Mouse (Mus musculus) C2C12 (cell line): Measurements from ENCODE around the gene Kcnh1. TPM values are rescaled to one million over a fixed set of nuclear protein-coding genes. Genes with fewer than 3 reads are reported as not detected.

ENCODE experiments used
- H3K27me3 ChIP-seq: one replicate; pipeline ENCODE4 v1.6.1; 2011; ENCODE audit not compliant: control insufficient read depth, insufficient read depth, insufficient read length
- H3K36me3 ChIP-seq: one replicate; pipeline ENCODE4 v1.6.1; 2011; ENCODE audit not compliant: control insufficient read depth, insufficient read depth
- H3K4me3 ChIP-seq: one replicate; pipeline ENCODE4 v1.5.1; 2011; ENCODE audit warnings: mild to moderate bottlenecking, control low read depth; ENCODE audit not compliant: poor library complexity, insufficient read depth, severe bottlenecking
- H3K79me2 ChIP-seq: one replicate; pipeline ENCODE4 v1.6.1; 2011; ENCODE audit not compliant: control insufficient read depth, insufficient read depth
- H3K79me3 ChIP-seq: one replicate; pipeline ENCODE4 v1.6.1; 2011; ENCODE audit warnings: low read depth, control low read depth
- H3ac ChIP-seq: one replicate; pipeline ENCODE3; 2011; ENCODE audit warnings: low read depth; ENCODE audit not compliant: control insufficient read depth, insufficient read length
- CEBPB ChIP-seq: IDR thresholded peaks from one replicate; pipeline ENCODE4 v1.6.1; 2011; ENCODE audit warnings: low read depth, mild to moderate bottlenecking, control low read depth, moderate library complexity
- CTCF ChIP-seq: IDR thresholded peaks from one replicate; pipeline ENCODE4 v1.5.1; 2011; ENCODE audit not compliant: control insufficient read depth, insufficient read depth, insufficient read length
- FOSL1 ChIP-seq: IDR thresholded peaks from one replicate; pipeline ENCODE4 v1.8.0; 2011; ENCODE audit warnings: mild to moderate bottlenecking, low read length; ENCODE audit not compliant: poor library complexity, insufficient read depth, severe bottlenecking
- MAX ChIP-seq: IDR thresholded peaks from one replicate; pipeline ENCODE4 v1.6.1; 2011; ENCODE audit warnings: mild to moderate bottlenecking, control low read depth
- MYOD1 ChIP-seq: IDR thresholded peaks from one replicate; pipeline ENCODE4 v1.6.1; 2011; ENCODE audit warnings: low read depth; ENCODE audit not compliant: control insufficient read depth, insufficient read length
- MYOG ChIP-seq: IDR thresholded peaks from one replicate; pipeline ENCODE4 v1.6.1; 2011; ENCODE audit not compliant: control insufficient read depth, insufficient read length; ENCODE audit errors: extremely low read depth
- USF1 ChIP-seq: IDR thresholded peaks from one replicate; pipeline ENCODE4 v1.6.1; 2011; ENCODE audit warnings: low read depth, mild to moderate bottlenecking, control low read depth, moderate library complexity
- polyA plus RNA-seq: library from polyadenylated mRNA; unstranded; fragments of >200 nt; fragmentation: generic; extraction: Trizol; gene quantifications from one replicate; pipeline ENCODE4 v1.2.1, GENCODE M21; 2012; ENCODE audit warnings: missing spikeins

The Kcnh1 gene
- polyA plus RNA-seq, 1 experiment = 0.04 TPM

GRCm38 (mm10) chr1:192232696-192233095, 42.1 kb downstream of the Kcnh1 start:
- TF ChIP-seq CEBPB = no peak
- Histone ChIP-seq H3K36me3 (no peaks in the 10 kb centered on the region), H3K27me3 (no peaks in the 10 kb centered on the region)

GRCm38 (mm10) chr1:192246836-192247235, 56.3 kb downstream of the Kcnh1 start:
- Histone ChIP-seq H3K27me3 (no peaks in the 10 kb centered on the region), H3K79me3 (no peaks in the 10 kb centered on the region), H3K79me2 (no peaks in the 10 kb centered on the region), H3K4me3 (no peak overlapping the region), H3ac (no peak overlapping the region), H3K36me3 (no peaks in the 10 kb centered on the region)
- no peak for TF ChIP-seq CTCF
- TF ChIP-seq CEBPB = no peak
- TF ChIP-seq FOSL1 = no peak
- TF ChIP-seq USF1 = no peak
- TF ChIP-seq MYOG = no peak
- no peak for TF ChIP-seq MYOD1
- TF ChIP-seq MAX = no peak

More at GRCm38 (mm10) chr1:192232696-192233095, 42.1 kb downstream of the Kcnh1 start:
- H3ac ChIP-seq = no peak overlapping the region
- H3K79me2 ChIP-seq = no peaks in the 10 kb centered on the region
- H3K79me3 ChIP-seq = no peaks in the 10 kb centered on the region
- no peak overlapping the region for H3K4me3 ChIP-seq

- no peaks in the 10 kb centered on the region for H3K27me3 ChIP-seq
- no peaks in the 10 kb centered on the region for H3K79me2 ChIP-seq
- no peaks in the 10 kb centered on the region for H3K36me3 ChIP-seq
- no peak overlapping the region for H3K4me3 ChIP-seq
- no peak overlapping the region for H3ac ChIP-seq
- H3K79me3 ChIP-seq = no peaks in the 10 kb centered on the region
- TF ChIP-seq USF1 = no peak
Measured at GRCm38 (mm10) chr1:192259146-192259545, 68.6 kb downstream of the Kcnh1 start.

GRCm38 (mm10) chr1:192259616-192260015, 69.0 kb downstream of the Kcnh1 start:
- no peak overlapping the region for H3K4me3 ChIP-seq
- H3K79me2 ChIP-seq = no peaks in the 10 kb centered on the region
- no peak overlapping the region for H3ac ChIP-seq
- H3K79me3 ChIP-seq = no peaks in the 10 kb centered on the region
- TF ChIP-seq CTCF (no peak), MYOD1 (no peak), MYOG (no peak), FOSL1 (no peak)
- H3K36me3 ChIP-seq = no peaks in the 10 kb centered on the region
- no peaks in the 10 kb centered on the region for H3K27me3 ChIP-seq

GRCm38 (mm10) chr1:192265704-192266103, 75.1 kb downstream of the Kcnh1 start:
- Histone ChIP-seq H3K36me3 (no peaks in the 10 kb centered on the region), H3K79me2 (no peaks in the 10 kb centered on the region), H3K4me3 (no peak overlapping the region), H3ac (no peak overlapping the region), H3K27me3 (no peaks in the 10 kb centered on the region), H3K79me3 (no peaks in the 10 kb centered on the region)
- no peak for TF ChIP-seq MAX
- no peak for TF ChIP-seq MYOG
- no peak for TF ChIP-seq FOSL1
- no peak for TF ChIP-seq MYOD1
- no peak for TF ChIP-seq CTCF
- TF ChIP-seq CEBPB = no peak
- TF ChIP-seq USF1 = no peak

- H3ac ChIP-seq = no peak overlapping the region
- no peak overlapping the region for H3K4me3 ChIP-seq
- no peak for TF ChIP-seq USF1
- TF ChIP-seq CTCF = no peak
- no peak for TF ChIP-seq MYOG
- no peak for TF ChIP-seq MYOD1
- no peak for TF ChIP-seq MAX
- TF ChIP-seq CEBPB = no peak
- TF ChIP-seq FOSL1 = no peak
- H3K79me2 ChIP-seq = no peaks in the 10 kb centered on the region
- H3K36me3 ChIP-seq = no peaks in the 10 kb centered on the region
- no peaks in the 10 kb centered on the region for H3K79me3 ChIP-seq
- no peaks in the 10 kb centered on the region for H3K27me3 ChIP-seq
Measured at GRCm38 (mm10) chr1:192266956-192267355, 76.4 kb downstream of the Kcnh1 start.
